Mouse (Mus musculus): Measurements from ENCODE around the gene Olfr1417. TPM values are rescaled to one million over a fixed set of nuclear protein-coding genes. Genes with fewer than 3 reads are reported as not detected.
A peak's percentile ranks its signal among the peaks of the same experiment; 100 is the strongest.
"Not testable (repeated sequence)": the region's sequence is repeated elsewhere in the genome, so short reads cannot be mapped to it uniquely, and the experiment has no call there.

Gene Olfr1417
- polyA plus RNA-seq (2015; fragmentation: Nextera tagmentation; extraction: Ambion mirVana), result not detected in 2 replicates

GRCm38 (mm10) chr19:11839119-11839518, at the start of gene Olfr1417:
TSS of gene Olfr1417 (minus strand) at chr19:11839219.
- no peak within 1 kb of the TSS for H3K4me3 ChIP-seq (ENCODE audit: low read depth, low read length)

GRCm38 (mm10) chr19:11886265-11886664, 47.2 kb upstream of the Olfr1417 start, which contains the start of gene Olfr1420:
TSS of gene Olfr1420 (plus strand) at chr19:11886565.
- Histone ChIP-seq H3K27ac (ENCODE audit: low read depth) (no peak within 1 kb of the TSS), H3K4me2 (ENCODE audit: low read depth, low read length) (no peak within 1 kb of the TSS), H3K27me3 (ENCODE audit: insufficient read depth, low read length) (no peaks in the 10 kb centered on the region), H3K9me3 (ENCODE audit: low read length) (no peaks in the 10 kb centered on the region), H3K4me1 (ENCODE audit: insufficient read depth) (no peaks in the 10 kb centered on the region), H3K9ac (replicated peaks) (no peak within 1 kb of the TSS), H3K4me3 (ENCODE audit: low read depth, low read length) (no peak within 1 kb of the TSS), H3K36me3 (replicated peaks; ENCODE audit: insufficient read depth, low read length) (no peaks in the 10 kb centered on the region)
- TF ChIP-seq EP300 (IDR thresholded peaks at IDR 0.05; ENCODE audit: low read depth) (no peak), CTCF (IDR thresholded peaks at IDR 0.05; ENCODE audit: low read depth) (no peak)
- ATAC-seq (no peak), DNase-seq (no peak)
- WGBS (ENCODE audit: insufficient replicate concordance), result 32% methylated on average over 1 of the region's 1 CpGs

More at GRCm38 (mm10) chr19:11839119-11839518, at the start of gene Olfr1417:
- no peaks in the 10 kb centered on the region for H3K27me3 ChIP-seq (ENCODE audit: insufficient read depth, low read length)
- H3K36me3 ChIP-seq (replicated peaks; ENCODE audit: insufficient read depth, low read length), result no peaks in the 10 kb centered on the region
- ATAC-seq, result no peak
- WGBS (ENCODE audit: insufficient replicate concordance), result 75% methylated on average over 4 of the region's 4 CpGs
- H3K4me1 ChIP-seq (ENCODE audit: insufficient read depth), result no peaks in the 10 kb centered on the region
- H3K4me2 ChIP-seq (ENCODE audit: low read depth, low read length), result no peak within 1 kb of the TSS
- no peak within 1 kb of the TSS for H3K27ac ChIP-seq (ENCODE audit: low read depth)
- DNase-seq, result no peak
- H3K9ac ChIP-seq (replicated peaks), result no peak within 1 kb of the TSS
- H3K9me3 ChIP-seq (ENCODE audit: low read length), result no peaks in the 10 kb centered on the region
- no peak for TF ChIP-seq EP300 (IDR thresholded peaks at IDR 0.05; ENCODE audit: low read depth)
- no peak for TF ChIP-seq CTCF (IDR thresholded peaks at IDR 0.05; ENCODE audit: low read depth)

GRCm38 (mm10) chr19:11878404-11878803, 39.4 kb upstream of the Olfr1417 start:
- not testable (repeated sequence) for H3K27me3 ChIP-seq (ENCODE audit: insufficient read depth, low read length); H3K4me1 ChIP-seq (ENCODE audit: insufficient read depth); DNase-seq; H3K27ac ChIP-seq (ENCODE audit: low read depth); H3K4me2 ChIP-seq (ENCODE audit: low read depth, low read length); ATAC-seq; H3K9ac ChIP-seq (replicated peaks); H3K36me3 ChIP-seq (replicated peaks; ENCODE audit: insufficient read depth, low read length); H3K9me3 ChIP-seq (ENCODE audit: low read length); H3K4me3 ChIP-seq (ENCODE audit: low read depth, low read length)
- 62% methylated on average over 20 of the region's 22 CpGs for WGBS (ENCODE audit: insufficient replicate concordance)

GRCm38 (mm10) chr19:11875006-11875405, 36.0 kb upstream of the Olfr1417 start, which contains the start of gene Olfr1419:
TSS of gene Olfr1419 (minus strand) at chr19:11875106.
- Histone ChIP-seq H3K4me3 (ENCODE audit: low read depth, low read length) (no peak within 1 kb of the TSS), H3K36me3 (replicated peaks; ENCODE audit: insufficient read depth, low read length) (no peaks in the 10 kb centered on the region), H3K27ac (ENCODE audit: low read depth) (no peak within 1 kb of the TSS), H3K9me3 (ENCODE audit: low read length) (no peaks in the 10 kb centered on the region), H3K4me1 (ENCODE audit: insufficient read depth) (no peaks in the 10 kb centered on the region), H3K4me2 (ENCODE audit: low read depth, low read length) (no peak within 1 kb of the TSS), H3K9ac (replicated peaks) (no peak within 1 kb of the TSS), H3K27me3 (ENCODE audit: insufficient read depth, low read length) (no peaks in the 10 kb centered on the region)
- TF ChIP-seq CTCF (IDR thresholded peaks at IDR 0.05; ENCODE audit: low read depth) (no peak), EP300 (IDR thresholded peaks at IDR 0.05; ENCODE audit: low read depth) (no peak)
- 21% methylated on average over 1 of the region's 1 CpGs for WGBS (ENCODE audit: insufficient replicate concordance)
- DNase-seq, result no peak
- ATAC-seq, result no peak

GRCm38 (mm10) chr19:11867837-11868236, 28.8 kb upstream of the Olfr1417 start:
- Histone ChIP-seq H3K27ac (ENCODE audit: low read depth) (no peak overlapping the region), H3K4me3 (ENCODE audit: low read depth, low read length) (no peak overlapping the region), H3K4me1 (ENCODE audit: insufficient read depth) (no peaks in the 10 kb centered on the region), H3K27me3 (ENCODE audit: insufficient read depth, low read length) (no peaks in the 10 kb centered on the region), H3K36me3 (replicated peaks; ENCODE audit: insufficient read depth, low read length) (no peaks in the 10 kb centered on the region), H3K9me3 (ENCODE audit: low read length) (peaks cover 5% of the 10 kb centered on the region; the same call in 1 of the 2 replicates), H3K4me2 (ENCODE audit: low read depth, low read length) (no peak overlapping the region), H3K9ac (replicated peaks) (no peak overlapping the region)
- DNase-seq (no peak), ATAC-seq (no peak)
- TF ChIP-seq CTCF (IDR thresholded peaks at IDR 0.05; ENCODE audit: low read depth) (peak; percentile 24; the same call in 1 of the 2 replicates), EP300 (IDR thresholded peaks at IDR 0.05; ENCODE audit: low read depth) (no peak)
- 64% methylated on average over 2 of the region's 2 CpGs for WGBS (ENCODE audit: insufficient replicate concordance)

GRCm38 (mm10) chr19:11860966-11861365, 21.9 kb upstream of the Olfr1417 start, which contains the start of gene Olfr1418:
TSS of gene Olfr1418 (minus strand) at chr19:11861066.
- TF ChIP-seq CTCF (IDR thresholded peaks at IDR 0.05; ENCODE audit: low read depth) (no peak), EP300 (IDR thresholded peaks at IDR 0.05; ENCODE audit: low read depth) (no peak)
- Histone ChIP-seq H3K27ac (ENCODE audit: low read depth) (no peak within 1 kb of the TSS), H3K36me3 (replicated peaks; ENCODE audit: insufficient read depth, low read length) (no peaks in the 10 kb centered on the region), H3K27me3 (ENCODE audit: insufficient read depth, low read length) (no peaks in the 10 kb centered on the region), H3K9ac (replicated peaks) (no peak within 1 kb of the TSS), H3K4me3 (ENCODE audit: low read depth, low read length) (no peak within 1 kb of the TSS), H3K9me3 (ENCODE audit: low read length) (no peaks in the 10 kb centered on the region), H3K4me2 (ENCODE audit: low read depth, low read length) (no peak within 1 kb of the TSS), H3K4me1 (ENCODE audit: insufficient read depth) (no peaks in the 10 kb centered on the region)
- ATAC-seq (no peak), DNase-seq (no peak)
- WGBS (ENCODE audit: insufficient replicate concordance), result 78% methylated on average over 1 of the region's 1 CpGs

- no peaks in the 10 kb centered on the region for H3K9me3 ChIP-seq (ENCODE audit: low read length)
- WGBS (ENCODE audit: insufficient replicate concordance), result 66% methylated on average over 6 of the region's 6 CpGs
- DNase-seq, result no peak
- no peak overlapping the region for H3K27ac ChIP-seq (ENCODE audit: low read depth)
- H3K4me3 ChIP-seq (ENCODE audit: low read depth, low read length), result no peak overlapping the region
- TF ChIP-seq CTCF (IDR thresholded peaks at IDR 0.05; ENCODE audit: low read depth) (no peak), EP300 (IDR thresholded peaks at IDR 0.05; ENCODE audit: low read depth) (no peak)
- H3K27me3 ChIP-seq (ENCODE audit: insufficient read depth, low read length), result no peaks in the 10 kb centered on the region
- no peak overlapping the region for H3K9ac ChIP-seq (replicated peaks)
- H3K4me1 ChIP-seq (ENCODE audit: insufficient read depth), result no peaks in the 10 kb centered on the region
- ATAC-seq, result no peak
- H3K4me2 ChIP-seq (ENCODE audit: low read depth, low read length), result no peak overlapping the region
- H3K36me3 ChIP-seq (replicated peaks; ENCODE audit: insufficient read depth, low read length), result no peaks in the 10 kb centered on the region
Observed at GRCm38 (mm10) chr19:11856506-11856905, 17.5 kb upstream of the Olfr1417 start.
